Mouse (Mus musculus) inflammation-experienced regulatory T-cells, adult 6 months (primary cell): ENCODE results near the gene Bsg. TPM values are rescaled to one million over a fixed set of nuclear protein-coding genes. Genes with fewer than 3 reads are reported as not detected.

Source experiments
- ATAC-seq: one replicate; pipeline ENCODE4 v1.8.0; 2017
- polyA plus RNA-seq, 3 experiments: library from polyadenylated mRNA; unstranded; fragments of 100-300 nt; shearing (Covaris generic); gene quantifications; one replicate each; pipeline ENCODE4 v1.2.1; 2017

Bsg gene
- polyA plus RNA-seq: 100 to 1,000 TPM; 116 to 152 (median 121) TPM

- peak; percentile 99 for ATAC-seq
Observed at GRCm38 (mm10) chr10:79704065-79704969, at the start of gene Bsg. Bsg (plus strand) TSS chr10:79704491.

GRCm38 (mm10) chr10:79654946-79655395 lies 49.3 kb upstream of the Bsg start:
- ATAC-seq: no peak

GRCm38 (mm10) chr10:79658829-79659228 lies 45.5 kb upstream of the Bsg start:
- no peak for ATAC-seq

GRCm38 (mm10) chr10:79660298-79660697 lies 44.0 kb upstream of the Bsg start:
- ATAC-seq: no peak

GRCm38 (mm10) chr10:79661861-79662260 lies 42.4 kb upstream of the Bsg start:
- no peak for ATAC-seq

- ATAC-seq: peak; percentile 25
Observed at GRCm38 (mm10) chr10:79664131-79664665, 40.1 kb upstream of the Bsg start, which contains the start of gene Madcam1. Madcam1 (plus strand) TSS chr10:79664559.

GRCm38 (mm10) chr10:79665051-79665450 lies 39.2 kb upstream of the Bsg start:
- no peak for ATAC-seq

- ATAC-seq: no peak
Observed at GRCm38 (mm10) chr10:79666493-79666892, 37.8 kb upstream of the Bsg start.

GRCm38 (mm10) chr10:79668076-79668475 lies 36.2 kb upstream of the Bsg start:
- no peak for ATAC-seq

- ATAC-seq: peak; percentile 94
Observed at GRCm38 (mm10) chr10:79668771-79669575, 35.3 kb upstream of the Bsg start, which contains the start of gene Tpgs1. Tpgs1 (plus strand) TSS chr10:79669369.

GRCm38 (mm10) chr10:79669576-79670057 lies 34.7 kb upstream of the Bsg start:
- peak; percentile 30 for ATAC-seq

GRCm38 (mm10) chr10:79670071-79670888 lies 34.0 kb upstream of the Bsg start:
- ATAC-seq: no peak

GRCm38 (mm10) chr10:79671396-79672087 lies 32.7 kb upstream of the Bsg start:
- no peak for ATAC-seq

- no peak for ATAC-seq
Observed at GRCm38 (mm10) chr10:79672088-79672455, 32.2 kb upstream of the Bsg start.

GRCm38 (mm10) chr10:79673054-79673453 lies 31.2 kb upstream of the Bsg start:
- no peak for ATAC-seq

- ATAC-seq: no peak
Observed at GRCm38 (mm10) chr10:79675346-79676035, 28.8 kb upstream of the Bsg start.

GRCm38 (mm10) chr10:79680606-79681495 lies 23.4 kb upstream of the Bsg start:
- peak; percentile 7 for ATAC-seq

- ATAC-seq: peak; percentile 89
Observed at GRCm38 (mm10) chr10:79681591-79682245, 22.6 kb upstream of the Bsg start, which contains the start of gene Cdc34. Cdc34 (plus strand) TSS chr10:79682195.

GRCm38 (mm10) chr10:79682551-79682915 lies 21.8 kb upstream of the Bsg start:
- no peak for ATAC-seq
